Mouse (Mus musculus): ENCODE data around the gene Spatc1l.
A peak's percentile ranks its signal among the peaks of the same experiment; 100 is the strongest.

Spatc1l gene

DNA sequence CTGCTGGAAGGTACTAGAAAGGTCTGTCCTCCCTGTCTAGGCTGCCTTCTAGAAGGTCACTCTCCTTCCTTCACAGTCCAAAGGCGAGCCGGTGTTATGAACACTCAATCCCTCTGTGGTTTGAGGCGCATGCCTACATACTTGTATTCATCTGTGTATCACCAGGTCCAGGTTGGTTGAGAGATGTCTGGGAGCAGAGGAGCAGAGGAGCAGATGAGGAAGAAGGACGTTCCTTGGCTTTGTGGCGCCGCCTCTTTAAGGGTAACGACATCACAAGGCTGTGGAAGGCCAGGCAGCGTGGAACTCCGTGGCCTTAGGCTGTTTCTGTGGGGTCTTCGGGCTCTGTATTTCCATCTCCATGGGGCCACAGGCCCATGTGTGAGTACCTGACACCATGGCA, at the start of gene Spatc1l:
Gene Spatc1l (plus strand): TSS at position 301 of the 400 bp plus-strand sequence.
- DNase-seq (ENCODE audit: low spot score) = no peak

DNA sequence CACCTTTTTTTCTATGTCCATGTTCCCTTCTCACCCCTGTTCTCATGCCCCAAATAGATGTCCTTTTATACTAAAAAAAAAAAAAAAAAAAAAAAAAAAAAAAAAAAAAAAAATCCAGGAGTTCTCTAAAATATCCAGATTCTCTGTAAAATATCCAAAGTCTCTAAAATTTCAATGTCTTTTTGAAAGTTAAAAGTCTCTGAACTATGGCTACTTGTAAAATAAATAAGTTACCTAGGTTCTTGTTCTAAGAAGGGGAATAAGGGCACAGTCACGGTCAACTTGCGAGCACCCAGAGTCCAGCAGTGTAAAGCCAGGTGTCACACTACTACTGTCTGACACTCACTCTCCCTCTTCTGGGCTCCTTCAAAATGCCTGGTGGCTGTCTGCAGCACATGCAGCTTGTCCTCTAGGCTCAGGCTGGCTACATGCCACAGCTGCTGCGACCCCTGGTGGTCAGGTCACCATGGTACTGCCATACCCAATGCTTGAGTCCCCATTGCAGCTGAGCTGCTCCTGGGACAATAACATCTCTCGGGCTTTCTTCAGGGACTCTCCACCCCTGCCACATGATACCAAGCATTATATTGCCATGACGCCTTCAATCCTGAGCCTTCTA, 49.0 kb upstream of the Spatc1l start:
- peak; percentile 70 for DNase-seq (ENCODE audit: low spot score)

DNA sequence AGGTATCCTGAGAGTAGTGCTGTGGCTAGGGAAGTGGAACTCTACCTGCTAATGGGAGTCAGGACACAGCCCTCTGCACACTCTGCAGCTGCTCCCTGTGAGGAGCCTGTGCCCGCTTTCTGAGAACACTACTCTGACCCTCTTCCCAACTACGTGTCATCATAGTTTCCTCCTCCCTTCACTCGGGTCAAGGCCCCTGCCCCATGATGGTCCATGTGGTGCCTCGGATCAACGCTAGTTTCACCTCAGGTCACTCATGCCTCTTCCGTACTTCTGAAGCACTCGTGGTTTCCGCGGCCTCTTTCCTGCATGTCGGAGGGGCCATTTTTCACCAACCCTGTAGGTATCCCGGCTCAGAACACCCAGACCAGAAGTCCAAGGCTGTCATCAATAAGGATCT, 31.1 kb upstream of the Spatc1l start:
- no peak for DNase-seq (ENCODE audit: low spot score)

DNA sequence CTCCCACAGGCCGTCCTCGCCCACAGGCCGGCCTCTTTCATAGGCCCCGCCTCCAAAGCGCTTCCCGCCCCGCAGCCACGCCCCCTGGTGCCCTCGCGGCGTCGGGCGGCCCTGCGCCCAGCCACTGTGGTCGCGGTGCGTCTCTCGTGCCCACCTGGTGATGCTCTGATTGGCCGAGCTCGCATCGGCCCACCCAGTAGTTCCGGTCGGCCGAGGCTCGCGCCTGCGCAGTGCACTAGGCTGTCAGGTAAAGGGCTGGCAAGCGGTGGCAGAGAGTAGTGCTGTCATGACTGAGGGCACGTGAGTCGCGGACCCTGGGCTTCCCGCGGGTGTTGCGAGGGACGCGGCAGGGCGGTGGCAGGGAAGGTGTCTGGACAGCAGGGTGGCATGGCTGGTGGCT, 30.7 kb upstream of the Spatc1l start, which contains the start of gene Lss:
Gene Lss (plus strand): TSS at position 214 of the 400 bp plus-strand sequence.
- peak; percentile 96 for DNase-seq (ENCODE audit: low spot score)

DNA sequence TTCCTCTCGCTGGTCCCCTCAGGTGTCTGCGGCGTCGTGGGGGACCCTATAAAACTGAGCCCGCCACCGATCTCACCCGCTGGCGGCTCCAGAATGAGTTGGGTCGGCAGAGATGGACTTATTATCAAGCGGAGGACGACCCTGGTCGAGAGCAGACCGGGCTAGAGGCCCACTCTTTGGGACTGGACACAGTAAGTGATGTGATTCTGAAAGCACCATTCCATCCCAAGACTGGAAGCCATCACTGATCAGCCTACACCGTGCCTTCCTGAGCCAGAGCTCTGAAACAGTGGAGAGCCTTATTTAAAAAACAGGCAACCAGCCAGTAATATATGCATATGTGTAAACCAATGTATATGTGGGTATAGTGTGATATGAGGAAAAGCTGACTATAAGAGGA, 30.2 kb upstream of the Spatc1l start:
- no peak for DNase-seq (ENCODE audit: low spot score)

DNA sequence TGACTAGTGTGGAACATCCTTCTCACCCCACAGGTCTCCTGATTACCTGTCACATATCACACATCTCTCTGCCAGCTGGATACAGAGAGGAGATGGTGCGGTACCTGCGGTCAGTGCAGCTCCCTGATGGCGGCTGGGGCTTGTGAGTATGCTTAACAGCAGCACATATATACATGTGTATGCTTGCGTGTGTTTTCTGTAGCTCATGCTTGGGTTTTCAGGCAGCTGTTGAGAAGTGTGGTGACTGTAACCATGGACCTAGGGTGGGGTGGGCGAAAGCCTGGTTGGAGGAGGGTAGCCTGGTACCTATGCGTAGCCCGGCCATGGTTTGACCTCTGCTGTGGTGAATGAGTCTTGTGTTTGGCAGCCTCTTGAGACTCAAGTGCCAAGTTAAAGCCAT, 26.5 kb upstream of the Spatc1l start:
- no peak for DNase-seq (ENCODE audit: low spot score)

DNA sequence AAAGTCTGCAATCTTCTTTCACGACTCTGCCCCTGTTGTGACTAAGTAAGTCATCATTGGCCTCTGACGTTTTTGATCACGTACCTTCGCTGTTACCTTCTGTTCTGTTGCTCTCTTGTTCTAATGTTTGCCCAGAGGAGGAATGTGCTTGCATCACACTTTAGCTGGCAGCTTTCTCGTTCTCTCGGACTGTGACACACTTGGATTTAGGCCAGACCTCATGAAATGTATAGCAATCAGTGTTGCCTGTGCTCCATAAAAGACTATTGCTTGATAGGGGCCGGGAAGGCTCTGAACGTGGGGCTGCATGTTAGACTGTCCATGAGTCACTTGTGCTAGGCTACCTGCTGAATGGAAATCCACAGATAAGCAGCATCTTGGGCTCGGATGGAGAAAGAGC, 24.5 kb upstream of the Spatc1l start:
- DNase-seq (ENCODE audit: low spot score) = no peak

DNA sequence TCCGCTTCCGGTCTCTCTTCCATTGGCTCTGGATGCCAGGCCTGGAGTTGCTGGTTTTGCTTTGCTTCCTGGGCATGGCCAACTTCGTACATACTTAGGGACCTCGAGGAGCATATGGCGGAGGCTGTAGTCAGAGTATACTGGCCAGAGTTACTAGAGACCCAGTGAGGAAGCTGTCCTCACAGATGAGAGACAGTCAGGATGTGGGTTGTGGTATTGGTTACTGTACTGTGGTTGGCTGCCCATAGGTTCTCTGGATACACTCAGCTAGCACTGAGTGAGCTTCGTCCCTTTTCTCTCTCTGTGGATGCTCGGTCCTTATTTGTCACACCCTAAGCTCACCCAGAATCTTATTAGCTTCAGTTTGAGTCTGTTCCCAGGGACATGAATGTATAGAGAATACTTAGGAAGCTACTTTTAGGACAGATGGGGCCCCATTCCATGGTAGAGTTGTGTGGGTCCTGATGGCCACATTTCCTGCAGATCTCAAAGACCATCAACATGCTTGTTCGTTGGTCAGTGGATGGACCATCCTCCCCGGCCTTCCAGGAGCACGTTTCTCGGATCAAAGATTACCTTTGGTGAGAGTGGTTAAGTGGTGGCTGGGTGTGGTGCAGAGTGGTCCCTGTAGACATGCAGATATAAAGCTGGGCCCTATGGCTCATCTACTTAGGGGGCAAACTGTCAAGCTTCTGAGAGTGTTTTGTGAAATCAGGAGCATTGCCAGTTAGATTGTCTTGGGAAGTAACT, 20.6 kb upstream of the Spatc1l start:
- no peak for DNase-seq (ENCODE audit: low spot score)

DNA sequence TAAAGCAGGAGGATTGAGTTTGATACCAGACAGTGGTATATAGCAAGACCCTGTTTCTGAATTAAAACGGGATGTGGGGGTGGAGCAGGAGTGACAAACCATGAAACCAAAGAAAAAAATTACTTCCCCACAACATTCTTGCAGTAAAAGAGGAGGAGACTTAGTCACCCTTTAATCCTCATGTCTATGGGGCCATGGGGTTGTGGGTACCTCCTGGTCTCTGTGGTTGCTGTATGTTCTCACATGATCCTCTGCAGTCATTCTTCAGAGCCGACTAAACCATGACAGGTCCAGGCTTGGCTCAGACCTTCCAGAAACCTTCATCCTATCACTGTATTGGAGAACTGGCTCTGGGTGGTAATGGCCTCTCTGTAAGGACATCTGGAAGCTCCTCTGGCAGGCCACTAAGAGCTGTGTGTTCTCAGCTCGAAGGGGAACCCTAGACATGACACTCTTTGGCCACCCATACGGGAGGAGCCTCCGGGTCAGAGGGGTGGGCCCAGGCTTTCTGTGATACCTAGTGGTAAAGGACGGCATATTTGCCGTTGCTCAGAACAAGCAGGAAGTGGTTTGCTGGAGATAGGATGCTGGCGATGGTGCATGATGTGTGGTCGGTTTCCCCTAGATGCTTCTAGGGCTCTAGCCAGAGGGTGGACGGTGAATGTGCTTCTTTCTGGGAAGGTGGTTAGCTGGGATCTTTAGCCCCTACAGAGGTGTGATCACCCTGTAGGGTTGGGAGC, 19.3 kb upstream of the Spatc1l start:
- no peak for DNase-seq (ENCODE audit: low spot score)

DNA sequence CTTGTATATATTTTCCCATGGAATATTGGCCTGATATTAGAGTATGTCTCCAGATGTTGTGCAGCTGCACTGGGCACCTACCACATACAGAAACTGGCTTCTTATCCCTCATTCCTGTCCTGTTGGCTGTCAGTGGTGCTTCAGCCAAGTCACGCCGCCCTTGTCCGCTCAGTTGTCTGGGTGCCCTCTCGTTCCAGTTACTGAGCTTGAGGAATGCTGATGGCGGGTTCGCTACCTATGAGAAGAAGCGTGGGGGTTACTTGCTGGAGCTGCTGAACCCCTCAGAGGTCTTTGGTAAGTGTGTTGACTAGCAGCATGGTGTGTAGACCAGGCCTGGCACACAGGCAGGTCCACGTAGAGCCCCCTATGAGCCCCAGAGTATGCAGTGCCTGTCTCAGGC, 15.5 kb upstream of the Spatc1l start:
- no peak for DNase-seq (ENCODE audit: low spot score)

DNA sequence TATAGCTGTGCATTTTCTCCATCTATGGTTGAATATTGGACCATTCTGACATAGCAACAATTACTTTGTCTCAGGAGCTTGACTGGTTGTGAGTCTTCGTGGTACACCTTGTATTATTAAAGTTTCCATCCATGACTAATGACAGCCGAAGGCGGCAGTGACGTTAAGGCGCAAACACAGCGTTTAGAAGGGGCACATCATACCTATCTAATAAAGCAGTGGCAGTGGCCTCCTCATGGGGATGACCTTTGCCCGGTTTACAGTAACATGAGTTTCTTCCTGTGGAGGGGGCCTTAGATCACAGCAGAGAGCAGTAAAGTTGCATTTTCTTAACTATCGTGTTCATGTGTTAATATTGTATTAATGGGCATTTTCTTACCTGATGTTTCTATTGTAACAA, 13.9 kb upstream of the Spatc1l start:
- no peak for DNase-seq (ENCODE audit: low spot score)

DNA sequence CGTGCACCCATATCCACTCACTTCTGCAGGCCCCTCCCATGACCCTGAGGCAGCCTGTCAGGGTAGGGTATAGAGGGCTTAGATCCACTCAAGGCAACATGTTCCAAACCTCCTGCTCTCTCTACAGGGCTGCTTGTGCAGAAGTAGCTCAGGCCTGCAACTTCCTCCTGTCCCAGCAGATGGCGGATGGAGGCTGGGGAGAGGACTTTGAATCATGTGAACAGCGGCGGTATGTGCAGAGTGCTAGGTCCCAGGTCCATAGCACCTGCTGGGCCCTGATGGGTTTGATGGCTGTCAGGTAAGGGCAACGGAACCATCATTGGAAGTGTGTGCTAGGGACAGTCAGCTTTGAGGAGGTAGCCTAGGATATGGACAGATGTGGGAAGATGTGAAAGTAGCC, 11.6 kb upstream of the Spatc1l start:
- DNase-seq (ENCODE audit: low spot score) = no peak

DNA sequence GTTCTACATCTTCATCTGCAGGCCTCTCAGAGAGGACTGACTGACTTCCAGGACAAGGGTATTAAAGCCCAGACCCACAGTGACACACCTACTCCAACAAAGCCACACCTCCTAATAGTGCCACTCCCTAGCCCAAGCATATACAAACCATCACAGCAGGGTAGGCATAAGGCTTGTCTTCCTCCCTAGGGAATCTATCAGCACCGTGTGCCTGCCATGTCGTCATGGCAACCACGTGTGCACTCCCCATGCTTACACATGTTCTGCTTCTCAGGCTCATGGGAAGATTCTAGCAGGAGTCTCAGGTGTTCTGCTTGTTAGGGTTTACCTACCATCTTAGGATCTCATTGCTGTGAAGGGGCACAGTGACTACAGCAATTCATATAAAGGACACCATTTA, 10.5 kb upstream of the Spatc1l start:
- DNase-seq (ENCODE audit: low spot score) = no peak

DNA sequence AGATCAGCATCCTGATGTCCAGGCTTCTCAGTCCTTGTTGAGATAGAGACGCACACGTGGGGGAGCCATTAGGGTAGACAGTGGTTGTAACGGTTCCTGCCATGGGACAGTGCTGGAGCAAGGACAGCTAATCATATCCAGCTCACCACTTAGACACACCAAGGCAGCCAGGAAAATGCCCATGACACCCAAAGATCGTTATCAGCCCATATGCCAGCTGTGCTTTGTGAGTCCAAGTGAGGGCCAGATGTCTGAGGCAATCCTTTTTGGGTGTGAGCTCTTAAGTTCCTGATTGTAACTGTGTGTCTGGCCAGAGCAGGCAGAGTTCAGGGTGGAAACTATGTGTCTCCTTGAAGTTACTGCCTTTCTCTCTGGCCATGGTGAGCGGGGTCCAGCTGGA, 8.0 kb upstream of the Spatc1l start:
- DNase-seq (ENCODE audit: low spot score) = no peak

DNA sequence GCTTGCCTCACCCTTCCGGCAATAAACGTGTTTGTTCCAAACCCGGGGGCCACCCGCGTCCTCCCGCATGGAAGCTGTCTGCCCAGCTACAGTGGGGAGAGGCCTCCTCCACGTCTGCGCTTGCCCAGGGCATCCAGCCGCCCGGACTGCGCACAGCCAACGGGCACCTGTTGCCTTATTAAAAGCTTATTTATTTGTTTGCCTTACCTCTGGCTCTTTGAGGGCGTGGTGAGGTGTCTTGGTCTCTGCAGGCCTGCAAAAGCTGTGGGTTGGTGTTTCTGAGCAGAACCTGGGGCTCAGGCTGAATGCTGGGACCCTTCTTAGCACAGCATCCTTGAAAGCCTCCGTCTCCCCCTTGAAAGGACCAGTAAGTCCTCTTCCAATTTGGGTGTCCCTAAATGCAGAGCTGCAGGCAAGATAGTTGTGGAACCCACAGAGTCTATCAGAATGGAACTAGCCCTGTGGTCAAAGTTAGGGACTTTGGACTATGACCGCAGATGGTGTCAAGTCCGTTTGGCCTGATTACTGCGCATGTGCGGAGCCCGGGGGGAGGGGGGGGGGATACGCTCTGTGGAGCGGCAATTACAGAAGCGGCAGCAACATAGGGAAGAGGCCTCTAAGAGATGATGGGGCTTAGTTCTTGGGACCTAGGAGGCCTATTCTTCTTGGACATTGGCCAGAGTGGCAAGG, 8.1 kb downstream of the Spatc1l start:
- no peak for DNase-seq (ENCODE audit: low spot score)

DNA sequence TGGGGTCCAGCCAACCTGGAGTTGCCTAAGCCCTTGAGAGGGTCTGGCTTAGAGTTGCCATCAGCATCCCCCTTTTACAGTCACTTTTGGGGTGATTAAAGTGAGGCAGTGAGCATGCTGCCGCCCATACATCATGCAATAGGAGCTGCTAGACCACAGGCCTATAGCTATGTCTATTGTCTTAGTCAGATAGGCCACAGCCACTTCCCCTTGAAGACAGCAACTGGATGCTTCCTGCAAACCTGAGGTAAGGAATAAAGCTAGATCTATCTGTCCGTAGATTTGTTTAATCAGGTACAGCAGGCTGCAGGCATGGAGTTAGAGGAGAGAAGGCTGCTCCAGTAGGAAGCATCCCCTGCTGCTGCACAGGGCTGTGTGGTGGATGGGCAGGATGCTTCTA, 9.0 kb downstream of the Spatc1l start:
- no peak for DNase-seq (ENCODE audit: low spot score)

DNA sequence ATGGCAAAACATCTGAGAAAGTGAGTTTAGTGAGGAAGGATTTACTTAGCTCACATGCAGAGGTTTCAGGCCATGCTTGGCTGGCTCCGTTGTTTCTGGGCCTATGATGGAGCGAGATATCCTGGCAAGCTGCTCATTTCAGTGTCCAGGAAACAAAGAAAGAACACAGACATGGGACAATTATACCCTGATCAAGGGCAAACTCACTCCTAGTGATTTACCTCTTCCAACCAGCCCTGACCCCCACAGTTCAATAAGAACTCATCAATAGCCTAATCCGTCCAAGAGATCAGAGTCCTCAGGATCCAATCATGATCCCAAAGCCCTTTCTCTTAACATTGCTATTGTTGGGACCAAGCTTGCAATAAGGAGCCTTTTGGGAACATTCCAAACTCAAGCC, 10.1 kb downstream of the Spatc1l start:
- DNase-seq (ENCODE audit: low spot score) = no peak

DNA sequence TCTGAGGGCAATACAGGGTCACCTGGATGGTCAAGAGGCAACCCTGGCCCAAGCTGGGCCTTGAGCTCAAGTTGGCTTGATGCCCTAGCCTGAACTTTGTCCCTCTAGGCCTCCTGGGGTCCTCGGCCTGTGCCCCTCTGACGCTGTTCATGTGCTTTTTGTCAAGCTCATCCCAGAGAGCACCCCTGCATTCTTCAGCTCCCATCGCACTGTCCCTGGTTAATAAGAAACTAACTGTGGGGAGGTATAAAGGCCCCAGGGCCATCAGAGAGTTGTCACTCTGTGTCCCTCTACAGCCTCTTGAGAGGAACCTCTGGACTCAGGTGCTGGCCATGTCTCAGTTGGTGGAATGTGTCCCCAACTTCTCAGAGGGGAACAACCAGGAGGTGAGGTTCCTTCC, 13.3 kb downstream of the Spatc1l start, which contains the start of gene Ftcd:
Gene Ftcd (plus strand): TSS at position 275 of the 400 bp plus-strand sequence.
- no peak for DNase-seq (ENCODE audit: low spot score)

DNA sequence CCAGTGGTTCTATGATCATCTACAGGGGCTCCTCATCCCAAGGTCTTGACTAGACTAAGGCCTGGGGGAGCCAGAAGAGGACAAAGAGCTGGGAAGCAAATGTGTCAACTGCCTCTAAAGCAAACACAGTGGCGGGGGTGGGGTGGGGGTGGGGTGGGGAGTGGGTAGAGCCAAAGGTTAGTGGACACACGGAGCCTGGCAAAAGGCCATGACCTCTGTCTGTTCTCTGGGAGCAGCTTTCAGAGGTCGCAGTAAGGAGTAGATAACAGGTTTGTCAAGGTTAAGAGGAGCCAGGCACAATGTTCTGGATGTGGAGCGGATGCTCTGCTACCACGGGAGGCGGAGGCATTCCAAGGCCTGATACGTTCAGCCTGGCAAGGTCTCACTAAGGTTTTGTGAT, 14.8 kb downstream of the Spatc1l start:
- no peak for DNase-seq (ENCODE audit: low spot score)

DNA sequence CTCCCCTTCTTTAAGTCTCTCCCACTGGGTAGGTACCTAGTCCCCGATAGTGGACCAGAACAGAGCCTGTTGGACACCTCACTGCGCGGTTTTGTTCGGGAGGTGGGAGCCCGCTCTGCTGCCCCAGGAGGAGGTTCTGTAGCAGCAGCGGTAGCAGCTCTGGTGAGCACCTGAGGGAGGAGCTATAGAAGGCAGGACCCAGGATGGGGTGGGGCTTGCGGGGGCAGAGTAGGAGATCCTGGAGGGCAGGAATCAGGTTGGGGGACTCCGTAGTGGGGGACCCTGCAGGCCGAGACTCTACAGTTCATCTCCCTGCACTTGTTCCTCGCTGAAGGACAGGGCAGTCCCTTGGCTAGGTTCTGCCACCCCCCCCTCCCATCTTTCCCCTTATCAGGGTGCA, 22.1 kb downstream of the Spatc1l start:
- no peak for DNase-seq (ENCODE audit: low spot score)

DNA sequence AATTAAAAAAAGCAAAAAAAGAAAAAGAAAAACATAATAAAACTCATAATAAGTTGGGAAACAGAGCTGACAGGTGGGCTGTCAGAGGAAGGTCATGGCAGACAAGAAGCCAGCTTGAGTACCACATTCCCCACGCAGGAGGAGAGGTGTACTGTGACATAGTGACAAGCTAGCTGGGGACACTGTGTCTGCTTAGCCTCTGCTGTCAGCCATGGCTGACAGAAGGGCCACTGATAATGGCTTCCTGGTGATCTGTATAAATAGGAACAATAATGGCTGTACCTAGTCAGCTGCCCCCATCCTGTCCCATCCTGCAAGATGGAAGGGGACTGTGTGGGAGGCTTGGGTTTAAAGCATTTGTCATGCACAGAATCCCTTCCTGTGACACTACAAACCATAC, 24.1 kb downstream of the Spatc1l start:
- DNase-seq (ENCODE audit: low spot score) = no peak

DNA sequence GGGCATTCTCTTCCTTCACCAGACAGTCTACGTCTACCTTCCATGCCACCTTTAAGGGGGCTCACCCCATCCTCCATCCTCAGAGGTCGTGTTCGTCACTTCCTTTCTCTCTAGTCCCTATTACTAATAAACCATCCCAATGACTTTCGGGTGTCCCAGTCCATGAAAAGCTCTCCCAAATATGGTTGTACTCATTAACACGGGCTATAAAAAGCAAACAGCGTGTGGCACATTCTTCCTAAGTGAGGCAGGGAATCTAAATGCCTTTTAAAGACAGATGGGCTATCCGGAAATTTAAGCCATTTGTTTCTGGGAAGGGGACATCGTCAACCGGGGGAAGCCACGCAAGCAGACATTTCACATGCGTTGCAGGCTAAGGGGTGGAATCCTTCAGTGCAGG, 28.1 kb downstream of the Spatc1l start:
- DNase-seq (ENCODE audit: low spot score) = no peak

DNA sequence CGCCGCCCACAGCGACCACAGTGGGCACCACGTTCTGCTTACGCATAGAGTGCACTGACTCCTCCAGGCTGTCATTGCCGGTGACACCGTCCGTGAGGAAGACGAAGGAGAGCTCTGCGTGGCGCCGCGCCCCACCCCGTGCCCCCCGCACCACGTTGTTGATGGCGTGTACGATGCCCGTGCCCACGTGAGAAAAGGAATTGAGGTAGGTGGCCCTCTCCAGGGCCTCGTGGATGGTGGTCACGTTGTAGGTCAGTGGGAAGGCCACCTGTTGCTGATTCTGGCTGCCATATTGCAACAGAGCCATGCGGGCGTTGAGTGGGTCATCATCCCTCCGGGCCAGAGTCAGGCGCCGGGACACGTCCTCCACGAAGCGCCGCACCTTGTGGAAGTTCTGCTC, 34.3 kb downstream of the Spatc1l start:
- no peak for DNase-seq (ENCODE audit: low spot score)

All from ovary, postnatal 36 days (tissue).